Mouse (Mus musculus) kidney, embryonic 15.5 days (tissue): ENCODE data around the gene Pde7b. TPM values are rescaled to one million over a fixed set of nuclear protein-coding genes. Genes with fewer than 3 reads are reported as not detected.
A peak's percentile ranks its signal among the peaks of the same experiment; 100 is the strongest.

Experiments used
- ATAC-seq: fragments of 200-750 bp; cut with Nextera tagmentation; replicated peaks from 2 replicates; pipeline ENCODE4 v1.8.0; 2017; ENCODE audit warnings: moderate TSS enrichment; ENCODE audit not compliant: low FRiP score
- H3K27ac ChIP-seq: fragments of 300-500 bp; sonication (generic); 2 replicates; pipeline ENCODE4 v1.5.1; 2015; ENCODE audit warnings: mild to moderate bottlenecking, inconsistent platforms
- H3K27me3 ChIP-seq: fragments of 300-500 bp; sonication (generic); 2 replicates; pipeline ENCODE4 v1.6.1; 2015; ENCODE audit warnings: inconsistent platforms
- H3K36me3 ChIP-seq: fragments of 300-500 bp; sonication (generic); 2 replicates; pipeline ENCODE4 v1.6.1; 2015; ENCODE audit warnings: inconsistent platforms
- H3K4me1 ChIP-seq: fragments of 300-500 bp; sonication (generic); 2 replicates; pipeline ENCODE4 v1.6.1; 2015; ENCODE audit warnings: inconsistent platforms
- H3K4me2 ChIP-seq: fragments of 300-500 bp; sonication (generic); 2 replicates; pipeline ENCODE4 v1.6.1; 2015; ENCODE audit warnings: moderate library complexity, mild to moderate bottlenecking, inconsistent platforms
- H3K4me3 ChIP-seq: fragments of 300-500 bp; sonication (generic); replicated peaks from 2 replicates; pipeline ENCODE4 v1.5.1; 2015; ENCODE audit warnings: mild to moderate bottlenecking, inconsistent platforms
- H3K9ac ChIP-seq: fragments of 300-500 bp; sonication (generic); 2 replicates; pipeline ENCODE4 v1.6.1; 2015; ENCODE audit warnings: mild to moderate bottlenecking, inconsistent platforms
- H3K9me3 ChIP-seq: fragments of 300-500 bp; sonication (generic); replicated peaks from 2 replicates; pipeline ENCODE4 v1.6.1; 2016; ENCODE audit warnings: inconsistent platforms
- WGBS: fragments of 180-500 bp; shearing (Covaris S2); methylation state at CpG from one replicate; pipeline ENCODE4 v1.1.7; 2015; ENCODE audit warnings: mixed read lengths; 5-methylcytosine and 5-hydroxymethylcytosine counted together
- polyA plus RNA-seq: library from polyadenylated mRNA; unstranded; fragments of >200 nt; fragmentation: Nextera tagmentation; extraction: Ambion mirVana; gene quantifications from 2 replicates; pipeline ENCODE4 v1.2.1, GENCODE M21; 2015

Pde7b gene
- polyA plus RNA-seq, 1 experiment from 2014 or later = 5.3 TPM

DNA sequence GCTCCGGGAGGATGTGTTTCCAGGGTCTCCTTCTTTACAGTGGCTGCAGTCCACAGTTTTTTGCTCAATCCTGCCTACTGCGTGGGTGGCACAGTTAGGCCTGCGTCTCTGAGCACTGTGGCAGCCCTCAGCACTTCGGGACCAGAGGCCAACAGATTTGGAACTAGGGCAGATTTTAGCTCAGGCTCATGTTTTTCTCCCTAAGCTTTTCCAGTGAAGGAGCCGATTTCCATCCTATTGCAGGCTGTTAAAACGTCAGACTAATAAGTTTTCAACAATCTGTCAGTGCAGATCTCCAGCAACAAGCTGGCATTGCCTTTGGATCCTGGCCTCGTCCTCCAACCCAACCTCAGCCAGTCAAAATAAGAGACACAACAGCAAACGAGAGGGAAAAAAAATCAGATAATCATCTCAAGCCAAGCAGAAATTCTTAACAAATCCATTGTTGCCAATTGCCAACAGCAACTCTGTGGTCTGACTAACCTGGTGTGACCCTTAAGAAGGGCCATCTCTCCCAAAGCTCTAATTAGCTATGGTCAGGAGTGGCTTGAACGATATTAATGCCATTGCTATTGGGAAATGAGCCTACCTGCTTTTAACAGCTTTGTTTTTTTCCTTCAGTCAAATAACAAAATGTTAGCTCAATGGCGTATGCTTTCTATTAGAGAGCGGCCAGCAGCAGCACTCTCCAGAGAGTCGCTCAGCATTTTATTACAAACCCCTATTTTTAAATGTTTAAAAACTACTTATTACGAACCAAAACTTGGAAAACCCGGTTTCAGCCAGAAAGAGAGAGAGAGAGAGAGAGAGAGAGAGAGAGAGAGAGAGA, 92.4 kb downstream of the Pde7b start:
- Histone ChIP-seq H3K27ac (no peak overlapping the region), H3K9me3 (no peaks in the 10 kb centered on the region), H3K4me3 (no peak overlapping the region), H3K36me3 (no peaks in the 10 kb centered on the region), H3K4me2 (no peak overlapping the region), H3K9ac (no peak overlapping the region), H3K27me3 (no peaks in the 10 kb centered on the region), H3K4me1 (no peaks in the 10 kb centered on the region)
- no peak for ATAC-seq
- 75% methylated on average over 14 of the region's 14 CpGs for WGBS

DNA sequence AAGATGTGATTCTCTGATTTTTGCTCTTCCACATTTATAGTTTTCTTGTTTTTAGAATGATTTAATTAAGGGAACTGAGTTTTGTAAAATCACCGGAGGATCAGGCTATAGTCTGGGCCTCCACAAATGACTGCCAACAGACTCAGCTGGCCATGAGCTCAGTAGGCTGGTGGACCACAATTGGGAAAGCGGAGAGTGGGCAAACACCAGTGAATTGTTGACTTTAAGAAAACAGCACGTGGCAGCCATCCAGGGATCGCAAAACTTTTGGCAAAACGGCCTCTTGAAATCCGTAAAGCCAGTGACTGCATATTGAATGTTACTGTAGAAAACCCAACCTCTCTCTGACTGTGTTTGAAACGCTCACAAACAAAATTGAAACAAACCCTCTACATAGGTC, 94.8 kb downstream of the Pde7b start:
- no peak for ATAC-seq
- H3K9ac ChIP-seq = no peak overlapping the region

DNA sequence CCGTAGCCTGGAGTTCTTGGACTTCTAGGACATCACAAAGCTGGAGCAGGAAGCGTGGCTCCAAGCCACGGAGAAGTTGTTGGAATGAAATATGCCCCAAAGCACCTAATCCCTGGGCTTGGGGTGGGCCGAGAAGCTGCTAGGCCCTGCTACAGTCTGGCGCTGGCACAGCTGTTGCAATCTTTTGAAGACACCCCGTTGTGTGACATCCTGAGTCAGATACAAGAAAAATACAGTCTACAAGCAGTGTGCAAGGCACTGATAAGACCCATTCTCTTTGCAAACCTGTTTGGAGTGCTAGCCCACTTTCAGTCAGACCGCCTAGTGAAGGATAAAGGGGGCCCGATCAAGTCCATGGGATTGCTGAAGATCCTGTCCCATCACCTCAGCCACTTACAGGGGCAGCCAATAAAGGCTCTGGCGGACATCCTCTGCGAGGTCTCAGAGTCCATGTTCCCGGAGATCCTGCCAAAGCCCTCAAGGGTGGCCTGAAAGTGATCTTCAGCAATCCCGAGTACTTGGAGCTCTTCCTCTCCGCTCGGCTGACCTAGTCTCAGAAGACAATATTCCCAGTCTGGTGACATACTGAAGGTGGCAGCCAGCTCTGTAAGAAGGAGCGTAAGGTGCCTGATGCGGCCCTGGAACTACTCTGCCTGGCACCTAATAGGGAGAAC, 99.0 kb downstream of the Pde7b start:
- Histone ChIP-seq H3K9me3 (no peaks in the 10 kb centered on the region), H3K27me3 (no peaks in the 10 kb centered on the region), H3K9ac (no peak overlapping the region), H3K4me2 (no peak overlapping the region), H3K4me1 (peaks cover 13% of the 10 kb centered on the region; the same call in 1 of the 2 replicates), H3K36me3 (no peaks in the 10 kb centered on the region), H3K27ac (no peak overlapping the region), H3K4me3 (no peak overlapping the region)
- 92% methylated on average over 16 of the region's 16 CpGs for WGBS
- ATAC-seq = no peak

More for the DNA sequence above, 94.8 kb downstream of the Pde7b start:
- H3K9me3 ChIP-seq = no peaks in the 10 kb centered on the region
- no peaks in the 10 kb centered on the region for H3K27me3 ChIP-seq
- WGBS = 47% methylated on average over 7 of the region's 7 CpGs
- no peaks in the 10 kb centered on the region for H3K36me3 ChIP-seq
- H3K4me1 ChIP-seq = no peaks in the 10 kb centered on the region
- no peak overlapping the region for H3K27ac ChIP-seq
- no peak overlapping the region for H3K4me2 ChIP-seq
- H3K4me3 ChIP-seq = no peak overlapping the region

DNA sequence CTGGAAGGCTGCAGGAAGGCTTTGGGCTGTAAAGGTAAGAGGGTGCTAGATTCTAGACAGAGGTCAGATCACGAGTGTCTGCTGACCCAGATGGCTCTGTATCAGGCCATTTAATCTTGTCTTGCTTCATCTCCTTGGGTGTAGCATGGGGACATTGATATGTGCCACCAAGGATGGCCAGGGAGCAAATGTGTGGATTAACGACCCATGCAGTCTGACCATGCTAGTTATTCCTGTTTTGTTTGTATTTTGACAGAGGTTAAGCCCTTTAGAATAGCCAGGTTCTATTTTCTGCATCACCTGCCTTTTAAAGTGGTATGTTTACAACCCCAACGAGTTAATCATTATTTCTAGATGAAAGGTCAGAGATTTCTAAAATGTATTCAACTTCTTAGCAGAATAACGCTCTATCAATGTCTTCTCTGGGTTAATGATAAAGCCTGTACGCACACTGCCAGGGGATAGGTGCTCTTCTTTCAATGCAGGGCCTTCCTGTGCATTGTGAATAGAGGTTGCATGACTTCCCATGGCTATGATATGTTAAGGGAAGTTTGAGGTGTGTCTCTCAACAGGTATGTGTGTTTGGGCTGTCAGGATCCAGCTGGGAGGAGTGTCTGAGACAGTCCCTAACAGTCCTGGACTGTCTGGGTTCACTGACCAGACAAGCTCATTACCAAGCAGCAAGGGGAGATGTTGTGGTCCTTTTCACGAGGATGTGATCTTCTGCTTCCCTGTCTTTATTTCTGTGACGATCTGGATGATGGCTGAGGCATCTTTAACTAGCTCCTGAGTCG, 103.0 kb downstream of the Pde7b start:
- no peaks in the 10 kb centered on the region for H3K27me3 ChIP-seq
- H3K4me2 ChIP-seq = no peak overlapping the region
- H3K9me3 ChIP-seq = no peaks in the 10 kb centered on the region
- no peak overlapping the region for H3K4me3 ChIP-seq
- peaks cover 13% of the 10 kb centered on the region; the same call in 1 of the 2 replicates for H3K4me1 ChIP-seq
- H3K27ac ChIP-seq = peak overlapping the region; percentile 75
- ATAC-seq = peak; percentile 84
- no peaks in the 10 kb centered on the region for H3K36me3 ChIP-seq
- no peak overlapping the region for H3K9ac ChIP-seq
- WGBS = 49% methylated on average over 8 of the region's 8 CpGs

DNA sequence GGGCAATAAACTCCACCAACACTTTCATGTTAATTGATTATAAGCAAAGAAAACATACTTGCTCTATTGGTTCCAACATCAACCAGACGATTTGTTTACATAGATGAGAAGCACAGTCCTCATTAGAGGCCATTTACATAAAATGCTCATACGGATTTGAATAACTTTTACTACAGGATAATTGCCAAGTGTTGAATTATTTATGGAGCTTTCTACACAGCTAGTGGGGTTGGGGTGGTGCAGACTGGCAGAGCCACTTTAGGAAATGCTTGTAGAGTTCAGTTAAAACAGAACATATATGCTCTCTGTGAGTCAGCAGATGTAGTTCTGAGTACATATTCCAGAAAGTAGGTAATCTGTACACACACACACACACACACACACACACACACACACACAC, 118.9 kb downstream of the Pde7b start:
- no peak for ATAC-seq
- WGBS = 66% methylated on average over 2 of the region's 2 CpGs
- Histone ChIP-seq H3K4me1 (no peaks in the 10 kb centered on the region), H3K9me3 (no peaks in the 10 kb centered on the region), H3K27ac (no peak overlapping the region), H3K27me3 (no peaks in the 10 kb centered on the region), H3K4me3 (no peak overlapping the region), H3K36me3 (no peaks in the 10 kb centered on the region), H3K9ac (no peak overlapping the region), H3K4me2 (no peak overlapping the region)

DNA sequence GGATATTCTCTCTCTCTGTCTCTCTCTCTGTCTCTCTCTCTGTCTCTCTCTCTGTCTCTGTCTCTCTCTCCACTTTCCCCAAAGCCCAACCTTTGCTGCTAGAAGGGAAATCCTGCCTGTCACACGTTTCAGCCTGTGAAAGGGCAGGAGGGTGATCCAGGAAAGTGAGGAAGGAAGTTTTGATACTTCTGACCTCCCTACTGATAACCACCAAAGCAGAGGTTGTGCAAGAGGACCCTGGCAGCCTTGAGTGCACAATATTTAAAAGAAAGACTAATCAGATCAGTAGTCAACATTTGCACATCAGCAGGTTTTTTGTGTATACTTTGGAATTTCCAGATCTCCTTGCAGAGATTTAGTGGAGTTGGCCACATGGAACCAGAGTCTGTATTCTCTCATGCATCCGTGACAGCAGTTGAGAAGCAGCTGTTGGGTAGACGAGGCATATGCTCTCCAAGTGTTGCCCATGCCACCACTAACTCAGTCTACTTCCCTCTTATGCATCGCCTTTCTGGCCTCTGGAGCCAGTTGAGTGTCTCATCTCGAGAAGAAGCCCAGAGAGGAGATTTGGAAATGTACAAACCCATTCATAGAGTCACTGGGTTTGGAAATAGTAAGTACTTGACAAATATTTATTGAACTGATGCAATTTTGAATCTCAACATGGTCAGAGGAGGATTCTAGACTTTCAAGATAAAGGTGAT, 129.6 kb downstream of the Pde7b start:
- H3K36me3 ChIP-seq = no peaks in the 10 kb centered on the region
- no peaks in the 10 kb centered on the region for H3K4me1 ChIP-seq
- no peaks in the 10 kb centered on the region for H3K9me3 ChIP-seq
- 62% methylated on average over 5 of the region's 5 CpGs for whole genome bisulfite sequencing
- no peaks in the 10 kb centered on the region for H3K27me3 ChIP-seq
- no peak for ATAC-seq
- no peak overlapping the region for H3K4me2 ChIP-seq
- no peak overlapping the region for H3K9ac ChIP-seq
- no peak overlapping the region for H3K4me3 ChIP-seq
- H3K27ac ChIP-seq = no peak overlapping the region

DNA sequence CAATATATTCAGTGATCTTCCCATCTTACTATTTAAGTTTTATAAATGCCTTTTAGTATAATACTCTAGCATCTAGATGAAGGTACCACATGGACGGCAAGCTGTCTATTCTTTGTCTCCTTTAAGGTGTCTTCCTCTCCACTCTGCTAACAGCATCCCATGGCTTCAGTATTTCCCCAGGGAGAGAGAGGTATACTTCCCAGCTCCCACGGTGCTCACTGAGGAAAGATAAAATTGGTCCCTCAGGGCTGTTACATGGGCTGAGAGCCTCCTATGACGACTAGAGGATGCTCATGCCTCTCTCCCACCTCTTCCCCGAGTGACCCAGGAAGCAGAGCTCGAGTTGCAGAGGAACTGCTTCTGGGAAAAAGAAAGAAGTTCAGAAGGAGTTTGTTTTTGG, 130.9 kb downstream of the Pde7b start:
- Histone ChIP-seq H3K27ac (no peak overlapping the region), H3K27me3 (no peaks in the 10 kb centered on the region), H3K4me2 (no peak overlapping the region), H3K4me1 (no peaks in the 10 kb centered on the region), H3K4me3 (no peak overlapping the region), H3K36me3 (no peaks in the 10 kb centered on the region), H3K9ac (no peak overlapping the region), H3K9me3 (no peaks in the 10 kb centered on the region)
- no peak for ATAC-seq
- 49% methylated on average over 5 of the region's 5 CpGs for WGBS

DNA sequence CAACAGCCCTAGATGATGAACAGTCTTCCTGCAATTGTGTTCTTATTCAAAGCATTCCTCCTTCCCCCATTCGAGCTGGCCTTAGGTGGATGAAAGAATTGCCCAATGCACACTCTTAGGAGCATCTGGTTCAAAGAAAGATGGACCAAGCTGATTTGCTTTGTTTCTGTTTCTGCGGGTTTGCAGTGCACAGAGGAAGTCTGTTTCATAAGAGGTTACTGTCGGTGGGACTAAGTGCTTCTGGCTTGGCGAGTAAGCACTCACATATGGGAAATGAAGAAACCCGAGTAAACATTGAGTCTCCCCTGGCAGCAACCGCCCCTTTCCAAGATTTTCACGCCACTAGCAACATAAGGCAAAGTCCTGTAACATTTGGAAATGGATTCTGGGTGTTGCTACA, 134.8 kb downstream of the Pde7b start:
- ATAC-seq = no peak
- WGBS = 61% methylated on average over 7 of the region's 7 CpGs
- no peak overlapping the region for H3K4me2 ChIP-seq
- H3K36me3 ChIP-seq = no peaks in the 10 kb centered on the region
- H3K4me3 ChIP-seq = no peak overlapping the region
- no peak overlapping the region for H3K27ac ChIP-seq
- no peaks in the 10 kb centered on the region for H3K27me3 ChIP-seq
- H3K4me1 ChIP-seq = no peaks in the 10 kb centered on the region
- no peaks in the 10 kb centered on the region for H3K9me3 ChIP-seq
- no peak overlapping the region for H3K9ac ChIP-seq

DNA sequence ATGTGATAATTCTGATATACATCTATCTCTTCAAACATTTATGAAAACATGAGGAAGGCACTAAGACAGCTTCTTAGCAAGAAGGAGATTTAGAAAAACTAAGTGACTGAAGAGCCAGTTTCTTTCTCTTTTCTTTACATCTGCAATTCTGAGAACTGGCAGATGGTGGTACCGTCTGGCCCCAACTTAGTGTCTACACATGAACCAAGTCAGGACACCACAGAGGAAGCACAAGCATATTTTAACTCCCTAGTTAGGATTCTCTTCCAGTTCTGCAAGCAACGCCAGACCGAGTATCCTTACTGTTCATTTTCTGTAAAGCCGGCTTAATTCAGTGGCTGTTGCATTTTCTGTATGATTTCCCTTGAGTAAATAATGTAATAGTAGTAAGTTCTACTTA, 138.9 kb downstream of the Pde7b start:
- Histone ChIP-seq H3K36me3 (no peaks in the 10 kb centered on the region), H3K27ac (no peak overlapping the region), H3K9me3 (no peaks in the 10 kb centered on the region), H3K4me3 (no peak overlapping the region), H3K27me3 (no peaks in the 10 kb centered on the region), H3K4me1 (no peaks in the 10 kb centered on the region), H3K9ac (no peak overlapping the region), H3K4me2 (no peak overlapping the region)
- WGBS = 89% methylated on average over 4 of the region's 4 CpGs
- ATAC-seq = no peak

DNA sequence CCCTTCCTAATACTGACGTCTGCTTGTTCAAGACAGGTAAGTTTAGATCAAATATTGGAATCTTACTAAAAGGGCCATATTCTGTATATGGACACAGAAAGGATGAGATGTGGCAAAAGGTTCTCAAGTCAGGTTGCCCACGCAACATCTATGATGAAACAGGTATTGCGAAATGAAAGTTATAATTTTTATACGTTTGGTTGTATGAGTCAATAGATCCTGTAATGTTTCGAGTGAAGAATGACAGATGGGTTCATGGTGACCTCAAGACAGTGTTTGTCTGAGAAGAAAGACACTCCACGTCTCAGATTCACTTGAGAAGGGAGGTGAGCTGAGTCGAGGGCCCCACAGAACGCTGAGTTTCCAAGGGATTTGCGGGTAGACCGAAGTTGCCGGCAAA, 149.9 kb downstream of the Pde7b start:
- H3K9ac ChIP-seq = no peak overlapping the region
- ATAC-seq = no peak
- no peaks in the 10 kb centered on the region for H3K9me3 ChIP-seq
- no peaks in the 10 kb centered on the region for H3K4me1 ChIP-seq
- no peak overlapping the region for H3K27ac ChIP-seq
- no peaks in the 10 kb centered on the region for H3K27me3 ChIP-seq
- no peak overlapping the region for H3K4me3 ChIP-seq
- no peak overlapping the region for H3K4me2 ChIP-seq
- 96% methylated on average over 11 of the region's 11 CpGs for WGBS
- no peaks in the 10 kb centered on the region for H3K36me3 ChIP-seq

DNA sequence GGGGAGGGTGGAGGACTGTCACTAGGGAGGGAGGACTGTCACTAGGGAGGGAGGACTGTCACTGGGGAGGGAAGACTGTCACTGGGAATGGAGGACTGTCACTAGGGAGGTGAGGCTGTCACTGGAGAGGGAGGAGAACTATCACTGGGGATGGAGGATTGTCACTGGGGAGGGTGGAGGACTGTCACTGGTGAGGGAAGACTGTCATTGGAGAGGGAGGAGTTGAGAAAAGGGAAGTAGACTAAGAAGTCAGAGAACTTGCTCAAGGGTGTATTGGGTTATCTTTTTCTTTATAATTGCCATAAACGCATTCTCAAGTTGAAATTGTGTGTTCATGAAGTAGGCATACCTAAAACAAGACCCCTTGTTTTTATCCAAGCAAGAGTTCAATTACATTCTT, 150.5 kb downstream of the Pde7b start:
- H3K27me3 ChIP-seq = no peaks in the 10 kb centered on the region
- no peaks in the 10 kb centered on the region for H3K4me1 ChIP-seq
- no peaks in the 10 kb centered on the region for H3K9me3 ChIP-seq
- no peak for ATAC-seq
- H3K4me3 ChIP-seq = no peak overlapping the region
- no peak overlapping the region for H3K4me2 ChIP-seq
- no peak overlapping the region for H3K9ac ChIP-seq
- 89% methylated on average over 1 of the region's 1 CpGs for WGBS
- no peak overlapping the region for H3K27ac ChIP-seq
- no peaks in the 10 kb centered on the region for H3K36me3 ChIP-seq
